Mouse (Mus musculus) MN1 (cell line): ENCODE measurements around the gene Areg.

ENCODE experiments used
- DNase-seq: peaks from one replicate; pipeline ENCODE4 v3.0.0-alpha.2; 2016; ENCODE audit warnings: low spot score

Gene Areg

GRCm38 (mm10) chr5:91139446-91139873 lies at the start of gene Areg:
Gene Areg, plus strand, starts transcription at chr5:91139599.
- DNase-seq = no peak

- no peak for DNase-seq
Measured at GRCm38 (mm10) chr5:91090301-91090700, 49.1 kb upstream of the Areg start.

GRCm38 (mm10) chr5:91097911-91098614 lies 41.3 kb upstream of the Areg start:
- DNase-seq = no peak

GRCm38 (mm10) chr5:91101742-91102141 lies 37.7 kb upstream of the Areg start:
- DNase-seq = no peak

- DNase-seq = no peak
Measured at GRCm38 (mm10) chr5:91103943-91104665, 35.3 kb upstream of the Areg start.

GRCm38 (mm10) chr5:91106248-91106647 lies 33.2 kb upstream of the Areg start:
- no peak for DNase-seq

GRCm38 (mm10) chr5:91110023-91110670 lies 29.3 kb upstream of the Areg start:
- no peak for DNase-seq

GRCm38 (mm10) chr5:91111019-91111418 lies 28.4 kb upstream of the Areg start:
- peak; percentile 20 for DNase-seq

- DNase-seq = no peak
Measured at GRCm38 (mm10) chr5:91113967-91114366, 25.4 kb upstream of the Areg start.

- peak; percentile 10 for DNase-seq
Measured at GRCm38 (mm10) chr5:91114574-91114973, 24.8 kb upstream of the Areg start.

- no peak for DNase-seq
Measured at GRCm38 (mm10) chr5:91118618-91119017, 20.8 kb upstream of the Areg start.

GRCm38 (mm10) chr5:91123404-91123803 lies 16.0 kb upstream of the Areg start:
- no peak for DNase-seq

GRCm38 (mm10) chr5:91124140-91124539 lies 15.3 kb upstream of the Areg start:
- no peak for DNase-seq

- DNase-seq = no peak
Measured at GRCm38 (mm10) chr5:91126623-91127022, 12.8 kb upstream of the Areg start.

- DNase-seq = no peak
Measured at GRCm38 (mm10) chr5:91134961-91135360, 4.4 kb upstream of the Areg start.

GRCm38 (mm10) chr5:91138970-91139369 lies 429 bp upstream of the Areg start:
- DNase-seq = no peak

- DNase-seq = no peak
Measured at GRCm38 (mm10) chr5:91140896-91141448, 1.6 kb downstream of the Areg start.

GRCm38 (mm10) chr5:91144971-91145370 lies 5.6 kb downstream of the Areg start:
- no peak for DNase-seq

GRCm38 (mm10) chr5:91147001-91147400 lies 7.6 kb downstream of the Areg start:
- no peak for DNase-seq

- no peak for DNase-seq
Measured at GRCm38 (mm10) chr5:91148054-91148453, 8.7 kb downstream of the Areg start.

- peak; percentile 48 for DNase-seq
Measured at GRCm38 (mm10) chr5:91156677-91157076, 17.3 kb downstream of the Areg start.

GRCm38 (mm10) chr5:91157169-91157568 lies 17.8 kb downstream of the Areg start:
- no peak for DNase-seq

GRCm38 (mm10) chr5:91162787-91163186 lies 23.4 kb downstream of the Areg start:
- DNase-seq = no peak
